Mouse (Mus musculus) lung, postnatal 0 days (tissue): Measurements from ENCODE around the gene Otud3. TPM values are rescaled to one million over a fixed set of nuclear protein-coding genes. Genes with fewer than 3 reads are reported as not detected.

ENCODE experiments used
- ATAC-seq: fragments of 200-750 bp; cut with Nextera tagmentation; 2 replicates; pipeline ENCODE4 v1.8.0; 2017; ENCODE audit warnings: moderate library complexity
- DNase-seq: peaks from one replicate; pipeline ENCODE4 v3.0.0-alpha.2; 2016; ENCODE audit warnings: low spot score
- H3K27ac ChIP-seq: fragments of 300-500 bp; sonication (generic); 2 replicates; pipeline ENCODE4 v1.5.1; 2014; ENCODE audit warnings: antibody characterized with exemption, mild to moderate bottlenecking, low read length, mixed read lengths
- H3K27me3 ChIP-seq: fragments of 300-500 bp; sonication (generic); replicated peaks from 2 replicates; pipeline ENCODE4 v1.6.1; 2014; ENCODE audit warnings: low read length, mixed read lengths; ENCODE audit not compliant: insufficient read depth
- H3K36me3 ChIP-seq: fragments of 300-500 bp; sonication (generic); 2 replicates; pipeline ENCODE4 v1.6.1; 2014; ENCODE audit warnings: low read length, mixed read lengths; ENCODE audit not compliant: insufficient read depth
- H3K4me1 ChIP-seq: fragments of 300-500 bp; sonication (generic); 2 replicates; pipeline ENCODE4 v1.6.1; 2014; ENCODE audit warnings: antibody characterized with exemption, low read depth, low read length, mixed read lengths; ENCODE audit not compliant: insufficient read depth
- H3K4me2 ChIP-seq: fragments of 300-500 bp; sonication (generic); replicated peaks from 2 replicates; pipeline ENCODE4 v1.6.1; 2014; ENCODE audit warnings: low read depth, mild to moderate bottlenecking, low read length, moderate library complexity, mixed read lengths
- H3K4me3 ChIP-seq: fragments of 300-500 bp; sonication (generic); 2 replicates; pipeline ENCODE4 v1.5.1; 2014; ENCODE audit warnings: low read depth, low read length
- H3K9ac ChIP-seq: fragments of 300-500 bp; sonication (generic); replicated peaks from 2 replicates; pipeline ENCODE4 v1.6.1; 2014; ENCODE audit warnings: low read depth, mild to moderate bottlenecking
- H3K9me3 ChIP-seq: fragments of 300-500 bp; sonication (generic); 2 replicates; pipeline ENCODE4 v1.6.1; 2016; ENCODE audit warnings: low read length, mixed read lengths
- CTCF ChIP-seq: IDR thresholded peaks from 2 replicates; pipeline ENCODE4 v1.5.1; 2016; ENCODE audit warnings: antibody characterized with exemption, mild to moderate bottlenecking
- EP300 ChIP-seq: IDR thresholded peaks from 2 replicates; pipeline ENCODE4 v1.6.1; 2016; ENCODE audit warnings: antibody characterized with exemption, mild to moderate bottlenecking, control low read depth
- WGBS: fragments of 180-500 bp; shearing (Covaris S2); extraction: QIAGEN DNeasy Blood & Tissue Kit; methylation state at CpG from one replicate; pipeline ENCODE4 v1.1.7; 2014; 5-methylcytosine and 5-hydroxymethylcytosine counted together
- polyA plus RNA-seq: library from polyadenylated mRNA; unstranded; fragments of >200 nt; fragmentation: Nextera tagmentation; extraction: Ambion mirVana; gene quantifications from 2 replicates; pipeline ENCODE4 v1.2.1, GENCODE M21; 2015

Gene Otud3
- polyA plus RNA-seq, 1 experiment from 2014 or later: 4.0 TPM

- Histone ChIP-seq H3K4me1 (no peaks in the 10 kb centered on the region), H3K4me3 (no peak overlapping the region), H3K9me3 (no peaks in the 10 kb centered on the region), H3K36me3 (no peaks in the 10 kb centered on the region), H3K27me3 (no peaks in the 10 kb centered on the region), H3K9ac (no peak overlapping the region), H3K27ac (no peak overlapping the region), H3K4me2 (no peak overlapping the region)
- WGBS: 17% methylated on average over 2 of the region's 2 CpGs
- TF ChIP-seq EP300: no peak
- no peak for TF ChIP-seq CTCF
- ATAC-seq (no peak), DNase-seq (no peak)
Measured at GRCm38 (mm10) chr4:138925561-138925960, 11.8 kb upstream of the Otud3 start.

- no peak overlapping the region for H3K27ac ChIP-seq
- H3K4me3 ChIP-seq: no peak overlapping the region
- H3K9ac ChIP-seq: no peak overlapping the region
- no peaks in the 10 kb centered on the region for H3K36me3 ChIP-seq
- TF ChIP-seq CTCF (peak; percentile 100), EP300 (no peak)
- no peaks in the 10 kb centered on the region for H3K4me1 ChIP-seq
- peak; percentile 86 for ATAC-seq
- H3K9me3 ChIP-seq: no peaks in the 10 kb centered on the region
- peak; percentile 94 for DNase-seq
- H3K27me3 ChIP-seq: no peaks in the 10 kb centered on the region
- no peak overlapping the region for H3K4me2 ChIP-seq
- 1% methylated on average over 11 of the region's 11 CpGs for WGBS
Measured at GRCm38 (mm10) chr4:138922131-138922459, 8.3 kb upstream of the Otud3 start.

- H3K9ac ChIP-seq: no peak overlapping the region
- DNase-seq (no peak), ATAC-seq (no peak)
- no peak overlapping the region for H3K4me3 ChIP-seq
- H3K4me1 ChIP-seq: no peaks in the 10 kb centered on the region
- 37% methylated on average over 20 of the region's 20 CpGs for WGBS
- H3K4me2 ChIP-seq: no peak overlapping the region
- no peaks in the 10 kb centered on the region for H3K27me3 ChIP-seq
- TF ChIP-seq CTCF: no peak
- TF ChIP-seq EP300: no peak
- H3K27ac ChIP-seq: no peak overlapping the region
- H3K36me3 ChIP-seq: no peaks in the 10 kb centered on the region
- H3K9me3 ChIP-seq: no peaks in the 10 kb centered on the region
Measured at GRCm38 (mm10) chr4:138921254-138922130, 7.7 kb upstream of the Otud3 start.

GRCm38 (mm10) chr4:138917282-138917681 is 3.5 kb upstream of the Otud3 start:
- ATAC-seq (no peak), DNase-seq (no peak)
- WGBS: 77% methylated on average over 9 of the region's 9 CpGs

GRCm38 (mm10) chr4:138913141-138913787 is 481 bp downstream of the Otud3 start:
- H3K9me3 ChIP-seq: no peaks in the 10 kb centered on the region
- H3K27me3 ChIP-seq: no peaks in the 10 kb centered on the region
- DNase-seq (peak; percentile 18), ATAC-seq (peak; percentile 64)
- H3K4me1 ChIP-seq: no peaks in the 10 kb centered on the region
- peak overlapping the region; percentile 69 for H3K9ac ChIP-seq
- TF ChIP-seq CTCF (no peak), EP300 (no peak)
- peak overlapping the region; percentile 58 for H3K4me3 ChIP-seq
- H3K4me2 ChIP-seq: peak overlapping the region; percentile 89
- H3K27ac ChIP-seq: peak overlapping the region; percentile 48
- no peaks in the 10 kb centered on the region for H3K36me3 ChIP-seq
- 3% methylated on average over 42 of the region's 52 CpGs for WGBS

More at GRCm38 (mm10) chr4:138917282-138917681, 3.5 kb upstream of the Otud3 start:
- H3K36me3 ChIP-seq: no peaks in the 10 kb centered on the region
- H3K4me3 ChIP-seq: no peak overlapping the region
- no peaks in the 10 kb centered on the region for H3K27me3 ChIP-seq
- no peak overlapping the region for H3K27ac ChIP-seq
- no peak overlapping the region for H3K9ac ChIP-seq
- no peaks in the 10 kb centered on the region for H3K4me1 ChIP-seq
- peak; percentile 28 for TF ChIP-seq CTCF
- TF ChIP-seq EP300: no peak
- no peak overlapping the region for H3K4me2 ChIP-seq
- no peaks in the 10 kb centered on the region for H3K9me3 ChIP-seq

- 93% methylated on average over 18 of the region's 18 CpGs for WGBS
- peaks cover 24% of the 10 kb centered on the region for H3K36me3 ChIP-seq
- no peak for TF ChIP-seq CTCF
- no peak for TF ChIP-seq EP300
Measured at GRCm38 (mm10) chr4:138905624-138906337, 8.0 kb downstream of the Otud3 start.

More at GRCm38 (mm10) chr4:138905624-138906337, 8.0 kb downstream of the Otud3 start:
- H3K4me1 ChIP-seq: no peaks in the 10 kb centered on the region
- ATAC-seq: no peak
- H3K9ac ChIP-seq: no peak overlapping the region
- no peak overlapping the region for H3K4me2 ChIP-seq
- H3K27me3 ChIP-seq: no peaks in the 10 kb centered on the region
- no peak overlapping the region for H3K27ac ChIP-seq
- no peaks in the 10 kb centered on the region for H3K9me3 ChIP-seq
- no peak for DNase-seq
- no peak overlapping the region for H3K4me3 ChIP-seq
